Mouse (Mus musculus): ENCODE measurements around the gene Golgb1. TPM values are rescaled to one million over a fixed set of nuclear protein-coding genes. Genes with fewer than 3 reads are reported as not detected.

The Golgb1 gene
- polyA plus RNA-seq, 1 experiment from 2014 or later: 80.5 TPM

- WGBS: 93% methylated on average over 11 of the region's 11 CpGs
- Histone ChIP-seq H3K27me3 (replicated peaks; ENCODE audit: low read depth, poor library complexity, severe bottlenecking) (no peaks in the 10 kb centered on the region), H3K27ac (replicated peaks) (no peak overlapping the region), H3K9me3 (no peaks in the 10 kb centered on the region), H3K4me1 (no peaks in the 10 kb centered on the region), H3K36me3 (replicated peaks) (peaks cover 49% of the 10 kb centered on the region), H3K4me3 (no peak overlapping the region)
- no peak for DNase-seq (ENCODE audit: low spot score)
Observed at GRCm38 (mm10) chr16:36885912-36886311, 11.0 kb downstream of the Golgb1 start.

DNA sequence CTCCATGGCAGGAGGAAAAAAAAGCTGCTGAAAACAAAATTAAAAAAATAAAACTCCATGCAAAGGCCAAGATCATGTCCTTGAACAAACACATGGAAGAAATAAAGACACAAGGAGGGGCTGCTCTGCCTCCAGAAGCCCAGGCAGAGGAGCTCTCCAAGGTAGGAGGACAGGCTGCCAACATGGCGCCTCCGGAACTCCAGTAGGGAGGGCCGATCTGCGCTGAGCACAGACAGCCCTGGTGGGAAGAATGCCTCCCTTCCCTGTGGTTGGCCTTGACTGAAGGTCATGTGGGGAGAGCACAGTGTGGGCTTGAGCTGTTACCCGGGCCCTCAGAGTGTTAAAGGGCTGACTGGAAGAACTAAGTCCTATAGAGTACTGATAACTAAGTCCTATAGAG lies 12.6 kb downstream of the Golgb1 start:
- 84% methylated on average over 5 of the region's 5 CpGs for WGBS
- Histone ChIP-seq H3K9me3 (no peaks in the 10 kb centered on the region), H3K36me3 (replicated peaks) (peaks cover 64% of the 10 kb centered on the region), H3K27ac (replicated peaks) (no peak overlapping the region), H3K4me3 (no peak overlapping the region), H3K27me3 (replicated peaks; ENCODE audit: low read depth, poor library complexity, severe bottlenecking) (no peaks in the 10 kb centered on the region), H3K4me1 (no peaks in the 10 kb centered on the region)
- no peak for DNase-seq (ENCODE audit: low spot score)

- Histone ChIP-seq H3K27me3 (replicated peaks; ENCODE audit: low read depth, poor library complexity, severe bottlenecking) (no peaks in the 10 kb centered on the region), H3K27ac (replicated peaks) (no peak overlapping the region), H3K4me3 (no peak overlapping the region), H3K4me1 (no peaks in the 10 kb centered on the region), H3K36me3 (replicated peaks) (peaks cover 86% of the 10 kb centered on the region), H3K9me3 (no peaks in the 10 kb centered on the region)
- 90% methylated on average over 3 of the region's 3 CpGs for WGBS
- no peak for DNase-seq (ENCODE audit: low spot score)
Observed at GRCm38 (mm10) chr16:36890559-36890958, 15.6 kb downstream of the Golgb1 start.

GRCm38 (mm10) chr16:36891415-36891814 lies 16.5 kb downstream of the Golgb1 start:
- no peak overlapping the region for H3K4me3 ChIP-seq
- H3K36me3 ChIP-seq (replicated peaks): peaks cover 83% of the 10 kb centered on the region
- H3K4me1 ChIP-seq: no peaks in the 10 kb centered on the region
- no peak overlapping the region for H3K27ac ChIP-seq (replicated peaks)
- 94% methylated on average over 4 of the region's 4 CpGs for WGBS
- H3K27me3 ChIP-seq (replicated peaks; ENCODE audit: low read depth, poor library complexity, severe bottlenecking): no peaks in the 10 kb centered on the region
- no peak for DNase-seq (ENCODE audit: low spot score)
- no peaks in the 10 kb centered on the region for H3K9me3 ChIP-seq

DNA sequence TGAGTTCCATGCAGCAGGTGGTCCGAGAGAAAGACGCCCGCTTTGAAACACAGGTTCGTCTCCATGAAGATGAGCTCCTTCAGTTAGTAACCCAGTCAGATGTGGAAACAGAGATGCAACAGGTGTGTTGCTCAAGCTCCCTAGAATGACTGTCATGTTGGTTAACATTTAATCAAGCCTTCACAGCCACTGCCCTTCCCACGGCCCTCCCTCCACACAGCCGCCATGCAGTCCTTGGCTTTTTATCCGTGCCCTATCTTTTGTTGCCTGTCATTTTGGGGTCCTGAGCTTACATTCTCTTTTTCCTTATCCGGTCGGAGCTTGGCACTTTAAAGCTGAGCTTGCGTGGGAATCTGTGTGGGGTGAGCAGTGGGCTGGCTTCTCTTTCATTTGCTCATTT lies 18.4 kb downstream of the Golgb1 start:
- peaks cover 84% of the 10 kb centered on the region for H3K36me3 ChIP-seq (replicated peaks)
- H3K27ac ChIP-seq (replicated peaks): no peak overlapping the region
- no peaks in the 10 kb centered on the region for H3K4me1 ChIP-seq
- H3K9me3 ChIP-seq: no peaks in the 10 kb centered on the region
- H3K27me3 ChIP-seq (replicated peaks; ENCODE audit: low read depth, poor library complexity, severe bottlenecking): no peaks in the 10 kb centered on the region
- no peak overlapping the region for H3K4me3 ChIP-seq
- 90% methylated on average over 10 of the region's 10 CpGs for WGBS
- DNase-seq (ENCODE audit: low spot score): no peak

DNA sequence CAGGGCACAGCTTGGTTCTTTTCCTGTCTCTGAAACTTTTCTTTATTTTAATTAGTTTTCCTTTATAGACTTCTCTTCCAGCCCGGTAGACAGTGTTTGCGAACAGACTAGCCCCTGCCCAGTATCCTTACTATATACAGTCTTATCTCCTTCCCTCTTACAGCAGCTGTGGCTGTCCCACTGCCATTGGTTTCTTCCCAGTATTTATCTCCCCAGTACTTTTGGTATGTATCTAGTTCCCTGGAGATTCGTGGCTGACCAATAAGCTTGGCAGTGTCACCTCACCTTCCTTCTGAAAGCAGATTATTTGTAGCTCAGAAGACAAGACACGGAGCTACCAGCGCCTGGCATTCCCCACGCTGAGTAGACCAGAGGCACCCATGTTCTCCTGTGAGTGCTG lies 21.8 kb downstream of the Golgb1 start:
- Histone ChIP-seq H3K4me3 (no peak overlapping the region), H3K27me3 (replicated peaks; ENCODE audit: low read depth, poor library complexity, severe bottlenecking) (no peaks in the 10 kb centered on the region)

DNA sequence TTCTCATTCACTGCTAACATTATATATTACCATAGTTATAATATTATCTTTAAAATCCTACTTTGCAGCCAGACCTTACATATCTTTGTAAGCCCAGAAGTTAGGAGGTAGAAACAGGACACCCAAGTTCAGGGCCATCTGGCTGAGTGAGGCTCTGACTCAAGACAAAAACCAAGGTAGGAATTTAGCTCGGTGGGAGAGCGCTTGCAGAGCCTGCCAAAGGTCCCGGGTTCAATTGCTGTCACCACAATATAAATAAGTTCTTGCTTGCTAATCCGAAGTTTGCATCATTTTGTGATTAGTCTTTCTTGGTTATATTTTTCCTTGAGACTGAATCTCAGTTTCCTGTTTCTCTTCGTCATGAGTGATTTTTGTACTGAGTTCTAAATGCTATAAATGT lies 28.2 kb downstream of the Golgb1 start:
- no peak for DNase-seq (ENCODE audit: low spot score)
- no peaks in the 10 kb centered on the region for H3K27me3 ChIP-seq (replicated peaks; ENCODE audit: low read depth, poor library complexity, severe bottlenecking)
- no peak overlapping the region for H3K4me3 ChIP-seq
- H3K4me1 ChIP-seq: no peaks in the 10 kb centered on the region
- H3K27ac ChIP-seq (replicated peaks): no peak overlapping the region
- H3K36me3 ChIP-seq (replicated peaks): peaks cover 68% of the 10 kb centered on the region
- H3K9me3 ChIP-seq: no peaks in the 10 kb centered on the region
- WGBS: 89% methylated on average over 5 of the region's 5 CpGs

More for the DNA sequence above, 21.8 kb downstream of the Golgb1 start:
- H3K27ac ChIP-seq (replicated peaks): no peak overlapping the region
- DNase-seq (ENCODE audit: low spot score): no peak
- no peaks in the 10 kb centered on the region for H3K4me1 ChIP-seq
- 96% methylated on average over 6 of the region's 6 CpGs for WGBS
- H3K36me3 ChIP-seq (replicated peaks): peaks cover 80% of the 10 kb centered on the region
- no peaks in the 10 kb centered on the region for H3K9me3 ChIP-seq

DNA sequence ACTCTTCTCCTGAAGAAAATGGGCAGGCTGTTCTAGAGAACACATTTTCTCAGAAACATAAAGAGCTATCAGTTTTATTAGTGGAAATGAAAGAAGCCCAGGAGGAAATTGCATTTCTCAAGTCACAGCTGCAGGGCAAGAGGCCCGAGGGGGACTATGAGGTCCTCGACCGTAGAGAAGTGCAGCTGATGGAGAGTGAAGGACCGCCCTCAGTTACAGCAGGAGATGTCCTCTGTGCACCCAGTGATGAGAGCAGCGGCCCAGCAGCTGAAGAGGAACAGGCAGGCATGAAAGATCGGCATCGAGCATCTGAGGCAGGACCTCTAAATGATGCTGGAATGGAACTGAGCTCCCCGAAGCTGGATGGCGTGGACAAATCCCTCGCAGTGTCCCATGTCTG lies 37.0 kb downstream of the Golgb1 start:
- Histone ChIP-seq H3K36me3 (replicated peaks) (peaks cover 77% of the 10 kb centered on the region), H3K27ac (replicated peaks) (no peak overlapping the region), H3K27me3 (replicated peaks; ENCODE audit: low read depth, poor library complexity, severe bottlenecking) (no peaks in the 10 kb centered on the region), H3K9me3 (no peaks in the 10 kb centered on the region), H3K4me3 (no peak overlapping the region), H3K4me1 (no peaks in the 10 kb centered on the region)
- DNase-seq (ENCODE audit: low spot score): no peak
- WGBS: 93% methylated on average over 10 of the region's 10 CpGs

DNA sequence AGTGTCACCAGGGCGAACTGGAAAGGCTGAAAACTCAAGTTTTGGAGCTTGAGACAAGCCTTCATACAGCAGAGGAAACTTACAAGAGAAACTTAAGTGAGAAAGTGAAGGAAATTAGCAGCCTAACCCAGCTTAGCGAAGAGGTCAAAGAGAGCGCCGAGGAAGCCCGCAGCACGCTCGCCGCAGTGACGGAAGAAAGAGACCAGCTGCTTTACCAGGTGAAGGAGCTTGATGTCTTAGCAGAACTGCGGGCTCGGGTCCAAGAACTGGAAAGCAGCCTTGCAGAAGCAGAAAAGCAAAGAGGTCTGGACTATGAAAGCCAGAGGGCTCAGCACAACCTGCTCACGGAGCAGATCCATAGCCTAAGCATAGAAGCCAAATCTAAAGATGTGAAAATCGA lies 37.4 kb downstream of the Golgb1 start:
- H3K36me3 ChIP-seq (replicated peaks): peaks cover 78% of the 10 kb centered on the region
- WGBS: 92% methylated on average over 13 of the region's 13 CpGs
- H3K4me1 ChIP-seq: no peaks in the 10 kb centered on the region
- no peaks in the 10 kb centered on the region for H3K9me3 ChIP-seq
- no peaks in the 10 kb centered on the region for H3K27me3 ChIP-seq (replicated peaks; ENCODE audit: low read depth, poor library complexity, severe bottlenecking)
- H3K27ac ChIP-seq (replicated peaks): no peak overlapping the region
- DNase-seq (ENCODE audit: low spot score): no peak
- H3K4me3 ChIP-seq: no peak overlapping the region

DNA sequence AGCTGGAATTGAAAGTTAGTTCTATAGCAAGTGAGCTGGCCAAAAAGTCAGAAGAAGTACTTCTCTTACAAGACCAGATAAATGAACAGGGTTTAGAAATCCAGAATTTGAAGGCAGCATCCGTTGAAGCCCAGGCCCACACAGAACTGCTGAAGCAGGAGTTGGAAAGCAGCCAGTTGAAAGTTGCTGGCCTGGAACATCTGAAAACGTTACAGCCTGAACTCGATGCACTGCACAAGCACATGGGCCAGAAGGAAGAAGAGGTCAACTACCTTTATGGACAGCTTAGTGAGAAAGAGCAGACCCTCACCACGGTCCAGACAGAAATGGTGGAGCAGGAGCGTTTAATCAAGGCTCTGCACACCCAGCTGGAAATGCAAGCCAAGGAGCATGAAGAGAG lies 39.3 kb downstream of the Golgb1 start:
- peaks cover 82% of the 10 kb centered on the region for H3K36me3 ChIP-seq (replicated peaks)
- H3K27me3 ChIP-seq (replicated peaks; ENCODE audit: low read depth, poor library complexity, severe bottlenecking): no peaks in the 10 kb centered on the region
- H3K4me3 ChIP-seq: no peak overlapping the region
- H3K27ac ChIP-seq (replicated peaks): no peak overlapping the region
- no peaks in the 10 kb centered on the region for H3K4me1 ChIP-seq
- no peaks in the 10 kb centered on the region for H3K9me3 ChIP-seq
- no peak for DNase-seq (ENCODE audit: low spot score)
- 94% methylated on average over 5 of the region's 5 CpGs for WGBS

DNA sequence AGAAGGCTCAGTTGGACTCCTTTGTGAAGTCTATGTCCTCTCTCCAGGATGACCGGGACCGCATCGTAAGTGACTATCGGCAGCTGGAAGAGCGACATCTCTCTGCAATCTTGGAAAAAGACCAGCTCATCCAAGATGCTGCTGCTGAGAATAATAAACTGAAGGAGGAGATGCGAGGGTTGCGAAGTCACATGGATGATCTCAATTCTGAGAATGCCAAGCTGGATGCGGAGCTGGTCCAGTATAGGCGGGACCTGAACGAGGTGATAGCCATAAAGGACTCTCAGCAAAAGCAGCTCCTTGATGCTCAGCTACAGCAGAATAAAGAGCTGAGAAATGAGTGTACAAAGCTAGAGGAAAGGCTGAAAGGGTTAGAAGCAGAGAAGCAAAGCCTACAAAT lies 43.6 kb downstream of the Golgb1 start:
- no peak overlapping the region for H3K4me3 ChIP-seq
- no peaks in the 10 kb centered on the region for H3K4me1 ChIP-seq
- no peak overlapping the region for H3K27ac ChIP-seq (replicated peaks)
- H3K36me3 ChIP-seq (replicated peaks): peaks cover 72% of the 10 kb centered on the region
- no peaks in the 10 kb centered on the region for H3K27me3 ChIP-seq (replicated peaks; ENCODE audit: low read depth, poor library complexity, severe bottlenecking)
- no peaks in the 10 kb centered on the region for H3K9me3 ChIP-seq
- WGBS: 96% methylated on average over 10 of the region's 10 CpGs
- DNase-seq (ENCODE audit: low spot score): no peak

GRCm38 (mm10) chr16:36920410-36920809 lies 45.5 kb downstream of the Golgb1 start:
- Histone ChIP-seq H3K27me3 (replicated peaks; ENCODE audit: low read depth, poor library complexity, severe bottlenecking) (no peaks in the 10 kb centered on the region), H3K4me1 (no peaks in the 10 kb centered on the region), H3K9me3 (no peaks in the 10 kb centered on the region), H3K4me3 (no peak overlapping the region), H3K27ac (replicated peaks) (no peak overlapping the region), H3K36me3 (replicated peaks) (peaks cover 65% of the 10 kb centered on the region)
- 97% methylated on average over 3 of the region's 3 CpGs for WGBS
- no peak for DNase-seq (ENCODE audit: low spot score)

DNA sequence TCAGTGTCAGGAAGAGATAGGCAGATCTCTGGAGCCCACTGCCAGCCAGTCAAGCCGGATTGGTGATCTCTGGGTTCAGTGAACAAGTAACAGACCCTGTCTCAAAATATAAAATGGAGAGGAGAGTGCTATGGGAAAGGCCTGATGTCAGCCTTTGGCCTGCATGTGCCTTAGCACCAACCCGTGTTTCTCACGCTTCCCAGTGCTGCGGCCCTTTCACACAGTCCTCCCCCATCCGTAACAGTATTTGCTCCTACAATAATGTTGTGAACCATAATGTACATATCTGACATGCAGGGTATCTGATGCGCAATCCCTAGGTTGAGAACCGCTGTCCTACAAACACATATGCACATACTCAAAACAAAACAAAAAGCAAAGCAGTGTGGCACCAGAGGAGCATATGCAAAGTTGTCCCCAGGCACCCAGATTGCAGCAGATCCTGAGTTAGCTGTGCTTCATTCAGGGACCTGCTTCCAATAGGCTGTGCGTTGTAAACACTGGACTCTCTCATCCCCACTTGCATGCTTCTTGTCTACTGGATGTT lies 46.2 kb downstream of the Golgb1 start:
- no peak overlapping the region for H3K4me3 ChIP-seq
- peaks cover 65% of the 10 kb centered on the region for H3K36me3 ChIP-seq (replicated peaks)
- DNase-seq (ENCODE audit: low spot score): no peak
- no peaks in the 10 kb centered on the region for H3K4me1 ChIP-seq
- H3K27me3 ChIP-seq (replicated peaks; ENCODE audit: low read depth, poor library complexity, severe bottlenecking): no peaks in the 10 kb centered on the region
- WGBS: 92% methylated on average over 8 of the region's 8 CpGs
- no peak overlapping the region for H3K27ac ChIP-seq (replicated peaks)
- H3K9me3 ChIP-seq: no peaks in the 10 kb centered on the region

- H3K27me3 ChIP-seq (replicated peaks; ENCODE audit: low read depth, poor library complexity, severe bottlenecking): no peaks in the 10 kb centered on the region
- 89% methylated on average over 6 of the region's 6 CpGs for whole genome bisulfite sequencing
- no peak overlapping the region for H3K4me3 ChIP-seq
- H3K36me3 ChIP-seq (replicated peaks): peaks cover 65% of the 10 kb centered on the region
- no peaks in the 10 kb centered on the region for H3K4me1 ChIP-seq
- H3K9me3 ChIP-seq: no peaks in the 10 kb centered on the region
- DNase-seq (ENCODE audit: low spot score): no peak
- no peak overlapping the region for H3K27ac ChIP-seq (replicated peaks)
Observed at GRCm38 (mm10) chr16:36921980-36922379, 47.0 kb downstream of the Golgb1 start.
